Mouse (Mus musculus) thymus, adult 2 months (tissue): ENCODE data around the gene Lima1.

Experiments
- CTCF ChIP-seq: fragments of 200-500 bp; IDR thresholded peaks from 2 replicates; pipeline ENCODE4 v1.5.1; 2012; ENCODE audit warnings: mild to moderate bottlenecking, control low read depth, low read length, moderate library complexity, borderline replicate concordance; ENCODE audit not compliant: control insufficient read depth, poor library complexity, insufficient read depth; ENCODE audit errors: extremely low read depth
- POLR2A ChIP-seq: fragments of 200-500 bp; IDR thresholded peaks from 2 replicates; pipeline ENCODE4 v1.6.1; 2012; ENCODE audit warnings: mild to moderate bottlenecking, low read length, control low read depth, moderate library complexity; ENCODE audit not compliant: control insufficient read depth, poor library complexity, insufficient read depth; ENCODE audit errors: extremely low read depth

DNA sequence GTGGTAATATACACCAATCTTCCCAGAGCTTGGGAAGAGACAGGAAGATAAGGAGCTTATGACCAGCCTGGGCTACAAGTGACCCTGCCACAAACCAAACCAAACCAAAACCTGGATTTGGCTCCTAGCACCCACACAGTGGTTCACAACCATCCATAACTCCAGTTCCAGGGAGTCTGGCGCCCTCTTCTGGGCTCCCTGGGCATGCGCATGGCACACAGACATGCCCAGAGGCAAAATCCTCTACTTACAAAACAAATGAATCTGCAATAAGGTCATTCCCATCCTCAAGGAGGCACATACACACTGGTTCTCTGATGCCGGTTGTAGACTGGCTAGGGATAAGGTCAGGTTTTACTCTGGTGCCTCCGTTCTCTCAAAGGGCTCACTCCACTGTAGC lies 59.3 kb downstream of the Lima1 start:
- TF ChIP-seq CTCF: no peak
- TF ChIP-seq POLR2A: no peak
